Mouse (Mus musculus) MEL (cell line): Measurements from ENCODE around the gene Rgma. TPM values are rescaled to one million over a fixed set of nuclear protein-coding genes. Genes with fewer than 3 reads are reported as not detected.

Experiments used
- DNase-seq: peaks from one replicate; pipeline ENCODE4 v3.0.0; 2011; ENCODE audit warnings: low read depth, low spot score
- H3K27ac ChIP-seq: 2 replicates; pipeline ENCODE4 v1.5.1; 2012; ENCODE audit warnings: low read depth, mild to moderate bottlenecking, control low read depth, low read length, moderate library complexity; ENCODE audit not compliant: control insufficient read depth
- H3K27me3 ChIP-seq, 2 experiments: fragments of 150-350 bp in 1 of 2; sonication (generic) in 1 of 2; 2 replicates each; pipeline ENCODE4 v1.6.1; 2012; ENCODE audit warnings: low read length in 2 of 2, mild to moderate bottlenecking in 2 of 2, improper control_type of control experiment in 1 of 2, moderate library complexity in 1 of 2; ENCODE audit not compliant: insufficient read depth in 2 of 2, control insufficient read depth in 1 of 2
- H3K36me3 ChIP-seq, 2 experiments: 2 replicates each; pipeline ENCODE4 v1.6.1; 2012 to 2014; ENCODE audit warnings: low read length in 2 of 2, improper control_type of control experiment in 1 of 2, inconsistent platforms in 1 of 2, mild to moderate bottlenecking in 1 of 2; ENCODE audit not compliant: insufficient read depth in 2 of 2, control insufficient read depth in 1 of 2
- H3K4me1 ChIP-seq, 2 experiments: fragments of 150-350 bp in 1 of 2; sonication (generic) in 1 of 2; 2 replicates each; pipeline ENCODE4 v1.6.1; 2012; ENCODE audit warnings: low read length in 2 of 2, improper control_type of control experiment in 1 of 2, mild to moderate bottlenecking in 1 of 2; ENCODE audit not compliant: insufficient read depth in 2 of 2, control insufficient read depth in 1 of 2
- H3K4me3 ChIP-seq, 2 experiments: fragments of 150-350 bp in 1 of 2; sonication (generic) in 1 of 2; 2 replicates each; pipeline ENCODE4 v1.5.1; 2012; ENCODE audit warnings: low read depth in 2 of 2, low read length in 2 of 2, mild to moderate bottlenecking in 2 of 2, moderate library complexity in 2 of 2, control low read depth in 1 of 2, improper control_type of control experiment in 1 of 2; ENCODE audit not compliant: control insufficient read depth in 1 of 2, insufficient read depth in 1 of 2
- H3K79me2 ChIP-seq: 2 replicates; pipeline ENCODE4 v1.6.1; 2012; ENCODE audit warnings: mild to moderate bottlenecking, low read length, moderate library complexity; ENCODE audit not compliant: control insufficient read depth, poor library complexity, insufficient read depth
- H3K9ac ChIP-seq: 2 replicates; pipeline ENCODE4 v1.6.1; 2012; ENCODE audit warnings: low read depth, mild to moderate bottlenecking, control low read depth, low read length, moderate library complexity; ENCODE audit not compliant: control insufficient read depth, poor library complexity, severe bottlenecking
- H3K9me3 ChIP-seq: fragments of 150-350 bp; sonication (generic); replicated peaks from 2 replicates; pipeline ENCODE4 v1.6.1; 2012; ENCODE audit warnings: mild to moderate bottlenecking, low read length, improper control_type of control experiment, moderate library complexity; ENCODE audit not compliant: insufficient read depth
- CHD2 ChIP-seq: IDR thresholded peaks from 2 replicates; pipeline ENCODE4 v1.6.1; 2011; ENCODE audit warnings: low read length, improper control_type of control experiment
- E2F4 ChIP-seq: IDR thresholded peaks from 2 replicates; pipeline ENCODE4 v1.6.1; 2011; ENCODE audit warnings: low read depth, low read length, improper control_type of control experiment, borderline replicate concordance
- ELF1 ChIP-seq: IDR thresholded peaks from 2 replicates; pipeline ENCODE4 v1.6.1; 2014; ENCODE audit warnings: low read depth, mild to moderate bottlenecking, inconsistent platforms, low read length, improper control_type of control experiment, moderate library complexity
- EP300 ChIP-seq, 2 experiments: IDR thresholded peaks; 2 replicates each; pipeline ENCODE4 v1.6.1; 2011; ENCODE audit warnings: improper control_type of control experiment in 2 of 2, low read length in 2 of 2, low read depth in 1 of 2, mild to moderate bottlenecking in 1 of 2
- ETS1 ChIP-seq: IDR thresholded peaks from 2 replicates; pipeline ENCODE4 v1.6.1; 2012; ENCODE audit warnings: low read depth, mild to moderate bottlenecking, inconsistent platforms, low read length, improper control_type of control experiment, moderate library complexity
- GABPA ChIP-seq: IDR thresholded peaks from 2 replicates; pipeline ENCODE4 v1.6.1; 2012; ENCODE audit warnings: low read depth, mild to moderate bottlenecking, inconsistent platforms, low read length, improper control_type of control experiment, moderate library complexity
- JUND ChIP-seq: IDR thresholded peaks from 2 replicates; pipeline ENCODE4 v1.6.1; 2011; ENCODE audit warnings: low read depth, mild to moderate bottlenecking, improper control_type of control experiment, low read length
- MAFK ChIP-seq: IDR thresholded peaks from 2 replicates; pipeline ENCODE4 v1.6.1; 2011; ENCODE audit warnings: low read depth, mild to moderate bottlenecking, low read length, improper control_type of control experiment, borderline replicate concordance
- MYB ChIP-seq: IDR thresholded peaks from 2 replicates; pipeline ENCODE4 v1.6.1; 2011; ENCODE audit warnings: mild to moderate bottlenecking, low read depth, low read length, improper control_type of control experiment
- MYC ChIP-seq: IDR thresholded peaks from 2 replicates; pipeline ENCODE4 v1.6.1; 2011; ENCODE audit warnings: low read depth, mild to moderate bottlenecking, low read length, improper control_type of control experiment, moderate library complexity
- POLR2AphosphoS5 ChIP-seq: IDR thresholded peaks from 2 replicates; pipeline ENCODE4 v1.6.1; 2012; ENCODE audit warnings: low read depth, borderline replicate concordance, mild to moderate bottlenecking, inconsistent platforms, low read length, moderate library complexity, mixed read lengths
- RAD21 ChIP-seq: IDR thresholded peaks from 2 replicates; pipeline ENCODE4 v1.6.1; 2011; ENCODE audit warnings: mild to moderate bottlenecking, low read depth, low read length, improper control_type of control experiment
- TAL1 ChIP-seq: IDR thresholded peaks from 2 replicates; pipeline ENCODE4 v1.6.1; 2012; ENCODE audit warnings: mild to moderate bottlenecking, inconsistent platforms, low read length, moderate library complexity, mixed read lengths
- TCF12 ChIP-seq: IDR thresholded peaks from 2 replicates; pipeline ENCODE4 v1.6.1; 2014; ENCODE audit warnings: low read depth, mild to moderate bottlenecking, inconsistent platforms, low read length, improper control_type of control experiment, moderate library complexity
- USF1 ChIP-seq: IDR thresholded peaks from 2 replicates; pipeline ENCODE4 v1.6.1; 2014; ENCODE audit warnings: low read depth, mild to moderate bottlenecking, inconsistent platforms, low read length, improper control_type of control experiment, moderate library complexity
- USF2 ChIP-seq, 2 experiments: IDR thresholded peaks; 2 replicates each; pipeline ENCODE4 v1.6.1; 2011 to 2012; ENCODE audit warnings: improper control_type of control experiment in 2 of 2, low read length in 2 of 2, borderline replicate concordance in 1 of 2, inconsistent platforms in 1 of 2, low read depth in 1 of 2, mild to moderate bottlenecking in 1 of 2; ENCODE audit not compliant: insufficient read depth in 1 of 2
- ZC3H11A ChIP-seq: IDR thresholded peaks from 2 replicates; pipeline ENCODE4 v1.6.1; 2012; ENCODE audit warnings: low read depth, mild to moderate bottlenecking, inconsistent platforms, low read length, improper control_type of control experiment
- ZMIZ1 ChIP-seq: IDR thresholded peaks from 2 replicates; pipeline ENCODE4 v1.6.1; 2012; ENCODE audit warnings: low read depth, mild to moderate bottlenecking, inconsistent platforms, low read length, improper control_type of control experiment, moderate library complexity
- polyA plus RNA-seq, 2 experiments: library from polyadenylated mRNA; stranded (reverse) in 1 of 2; unstranded in 1 of 2; fragments of >175 nt in 1 of 2; fragments of >200 nt in 1 of 2; gene quantifications; 2 replicates each; pipeline versions ENCODE4 v1.2.1 to v1.2.4; 2012; ENCODE audit warnings: low replicate concordance in 2 of 2, low read depth in 1 of 2; ENCODE audit not compliant: insufficient read length in 2 of 2, insufficient read depth in 1 of 2, missing spikeins in 1 of 2
- total RNA-seq: library from RNA; depleted of rRNA; stranded (reverse); fragments of 300-350 nt; gene quantifications from 2 replicates; pipeline ENCODE4 v1.2.3, GENCODE M21; 2012

Gene Rgma
- total and polyA plus RNA-seq, 3 experiments, result not detected

DNA sequence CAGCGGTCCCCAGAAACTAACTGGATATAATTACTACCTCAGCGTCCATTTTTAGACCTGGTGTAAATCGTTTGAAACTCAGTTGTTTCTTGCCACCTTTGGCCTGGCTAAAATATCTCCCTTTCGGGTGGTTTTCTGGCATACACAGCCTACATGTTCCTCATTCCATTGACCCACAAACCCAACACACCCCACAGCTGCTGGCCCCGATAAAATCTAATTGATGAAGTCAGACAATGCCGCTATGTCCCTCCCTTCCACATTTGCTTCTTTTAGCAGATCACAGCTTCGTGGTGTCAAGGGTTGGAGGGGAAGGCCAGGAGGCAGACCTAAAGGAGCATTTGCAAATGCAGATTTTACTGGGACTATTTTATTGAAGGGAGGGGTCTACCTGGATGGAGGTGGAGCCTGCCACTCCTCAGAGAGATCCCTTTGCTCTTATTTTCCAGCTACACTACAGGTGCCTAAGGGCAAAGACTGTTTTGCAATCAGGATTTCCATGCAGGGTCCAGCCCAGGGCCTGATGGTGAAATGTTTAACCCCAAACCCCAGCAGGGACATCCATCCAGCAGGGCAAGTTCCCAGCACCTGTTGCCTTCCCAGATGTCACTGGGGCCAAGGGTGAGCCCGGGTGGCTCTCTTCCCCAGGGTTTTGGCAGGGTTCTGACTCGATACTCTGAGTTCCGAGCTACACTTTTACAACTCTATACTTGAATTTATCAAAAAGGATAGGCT is 3.6 kb upstream of the Rgma start:
- Histone ChIP-seq H3K9ac (no peak overlapping the region), H3K79me2 (no peaks in the 10 kb centered on the region), H3K4me1 (no peaks in the 10 kb centered on the region), H3K27me3 (peaks cover 0 to 1% of the 10 kb centered on the region in 2 experiments; a peak in 2 of 4 replicates), H3K27ac (no peak overlapping the region), H3K4me3 (no peak overlapping the region), H3K9me3 (no peaks in the 10 kb centered on the region), H3K36me3 (no peaks in the 10 kb centered on the region)
- no peak for TF ChIP-seq TCF12
- no peak for TF ChIP-seq USF1
- DNase-seq, result no peak

DNA sequence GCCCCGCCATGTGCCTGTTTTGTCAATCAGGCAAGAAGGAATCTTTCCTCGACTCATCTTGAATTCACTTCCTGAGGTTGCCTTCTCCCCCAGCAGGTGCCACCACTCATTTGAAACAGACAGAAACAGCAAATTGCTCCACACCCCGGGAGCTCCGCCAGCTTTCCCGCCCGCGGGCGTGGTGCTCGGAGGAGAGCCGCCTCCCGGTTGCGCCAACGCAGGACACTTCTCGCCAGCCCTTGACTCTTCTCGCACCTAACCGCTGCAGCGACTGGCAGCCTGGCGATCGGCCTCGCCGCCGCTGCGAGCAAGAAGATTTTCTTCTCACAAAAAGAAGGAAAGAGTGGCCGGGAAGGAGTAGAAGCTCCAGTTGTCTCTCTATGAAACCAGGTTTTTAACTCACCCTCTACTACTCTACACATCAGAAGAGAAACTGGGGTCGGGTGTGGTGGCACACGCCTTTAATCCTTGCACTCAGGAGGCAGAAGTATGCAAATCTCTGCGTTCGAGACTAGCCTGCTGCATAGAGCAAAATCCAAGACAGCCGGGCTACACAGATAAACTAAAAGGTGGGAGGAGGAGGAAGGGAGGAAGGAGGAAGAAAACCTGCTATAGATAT is 2.8 kb upstream of the Rgma start:
- no peak overlapping the region for H3K4me3 ChIP-seq
- no peaks in the 10 kb centered on the region for H3K36me3 ChIP-seq
- H3K79me2 ChIP-seq, result no peaks in the 10 kb centered on the region
- no peaks in the 10 kb centered on the region for H3K4me1 ChIP-seq
- TF ChIP-seq E2F4, result no peak
- no peak for TF ChIP-seq TAL1
- no peak for TF ChIP-seq MAFK
- no peak for TF ChIP-seq ETS1
- no peaks in the 10 kb centered on the region for H3K9me3 ChIP-seq
- DNase-seq, result no peak
- no peak overlapping the region for H3K9ac ChIP-seq
- H3K27ac ChIP-seq, result no peak overlapping the region
- H3K27me3 ChIP-seq, result peaks cover 0 to 1% of the 10 kb centered on the region in 2 experiments; a peak in 2 of 4 replicates

DNA sequence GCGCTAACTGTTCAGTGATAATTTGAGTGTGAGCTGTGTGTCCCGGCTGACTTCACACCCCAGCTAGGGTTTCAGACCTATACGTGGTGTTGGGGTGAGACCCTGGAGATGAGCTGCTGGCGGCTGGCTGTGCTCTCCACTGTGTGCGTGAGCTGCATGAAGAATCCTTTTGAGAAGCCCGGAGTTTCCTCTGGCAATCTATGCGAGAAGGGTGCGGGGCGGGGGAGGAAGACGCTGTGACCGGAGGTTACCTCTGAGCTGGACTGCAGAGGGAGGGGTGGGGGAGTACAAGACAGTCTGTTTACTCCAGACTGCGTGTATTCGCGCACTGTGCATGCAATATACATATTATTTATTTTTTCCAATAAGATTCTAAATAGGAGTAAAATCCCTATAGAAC is 582 bp upstream of the Rgma start:
- Histone ChIP-seq H3K27me3 (peaks cover 0 to 1% of the 10 kb centered on the region in 2 experiments; a peak in 2 of 4 replicates), H3K9me3 (no peaks in the 10 kb centered on the region), H3K9ac (no peak overlapping the region), H3K79me2 (no peaks in the 10 kb centered on the region), H3K4me3 (no peak overlapping the region), H3K36me3 (no peaks in the 10 kb centered on the region), H3K27ac (no peak overlapping the region), H3K4me1 (no peaks in the 10 kb centered on the region)
- TF ChIP-seq ZMIZ1, result no peak
- no peak for TF ChIP-seq EP300 (IDR thresholded peaks at IDR 0.05; ENCODE audit: low read depth in 1 of 2, low read length in 2 of 2)
- TF ChIP-seq USF2 (IDR thresholded peaks at IDR 0.05; ENCODE audit: borderline replicate concordance in 1 of 2, insufficient read depth in 1 of 2, low read depth in 1 of 2, low read length in 2 of 2), result no peak
- TF ChIP-seq CHD2, result no peak
- no peak for TF ChIP-seq ZC3H11A
- no peak for TF ChIP-seq POLR2AphosphoS5
- TF ChIP-seq MAFK, result no peak
- no peak for TF ChIP-seq MYC
- no peak for TF ChIP-seq GABPA
- no peak for TF ChIP-seq JUND
- TF ChIP-seq MYB, result no peak
- TF ChIP-seq ELF1, result no peak
- no peak for TF ChIP-seq USF1
- no peak for TF ChIP-seq RAD21
- DNase-seq, result no peak
